Mouse (Mus musculus) midbrain, postnatal 0 days (tissue): Measurements from ENCODE around the gene Csnk1d. TPM values are rescaled to one million over a fixed set of nuclear protein-coding genes. Genes with fewer than 3 reads are reported as not detected.

ENCODE experiments used
- ATAC-seq: fragments of 200-750 bp; cut with Nextera tagmentation; 2 replicates; pipeline ENCODE4 v1.8.0; 2017; ENCODE audit warnings: moderate number of reproducible peaks, mild to moderate bottlenecking, moderate TSS enrichment, moderate library complexity; ENCODE audit not compliant: low FRiP score
- DNase-seq: peaks from one replicate; pipeline ENCODE4 v3.0.0-alpha.2; 2015; ENCODE audit warnings: low spot score
- H3K27ac ChIP-seq: fragments of 300-500 bp; sonication (generic); 2 replicates; pipeline ENCODE4 v1.5.1; 2014; ENCODE audit warnings: low read depth, mild to moderate bottlenecking, low read length, mixed read lengths
- H3K27me3 ChIP-seq: fragments of 300-500 bp; sonication (generic); 2 replicates; pipeline ENCODE4 v1.6.1; 2014; ENCODE audit warnings: low read length, control low read depth, mixed read lengths; ENCODE audit not compliant: insufficient read depth
- H3K36me3 ChIP-seq: fragments of 300-500 bp; sonication (generic); 2 replicates; pipeline ENCODE4 v1.6.1; 2014; ENCODE audit warnings: low read length, control low read depth, mixed read lengths; ENCODE audit not compliant: insufficient read depth
- H3K4me1 ChIP-seq: fragments of 300-500 bp; sonication (generic); 2 replicates; pipeline ENCODE4 v1.6.1; 2014; ENCODE audit warnings: mild to moderate bottlenecking, control low read depth, antibody characterized with exemption, low read length, mixed read lengths; ENCODE audit not compliant: insufficient read depth
- H3K4me2 ChIP-seq: fragments of 300-500 bp; sonication (generic); 2 replicates; pipeline ENCODE4 v1.6.1; 2014; ENCODE audit warnings: low read depth, mild to moderate bottlenecking, low read length, mixed read lengths; ENCODE audit not compliant: poor library complexity, severe bottlenecking
- H3K4me3 ChIP-seq: fragments of 300-500 bp; sonication (generic); 2 replicates; pipeline ENCODE4 v1.5.1; 2014; ENCODE audit warnings: low read depth, mild to moderate bottlenecking, low read length, moderate library complexity
- H3K9ac ChIP-seq: fragments of 300-500 bp; sonication (generic); replicated peaks from 2 replicates; pipeline ENCODE4 v1.6.1; 2014; ENCODE audit warnings: mild to moderate bottlenecking, low read length, moderate library complexity, mixed read lengths; ENCODE audit not compliant: poor library complexity, severe bottlenecking
- H3K9me3 ChIP-seq: fragments of 300-500 bp; sonication (generic); 2 replicates; pipeline ENCODE4 v1.6.1; 2016; ENCODE audit warnings: low read length, control low read depth
- CTCF ChIP-seq: IDR thresholded peaks from 2 replicates; pipeline ENCODE4 v1.5.1; 2016; ENCODE audit warnings: antibody characterized with exemption, mild to moderate bottlenecking
- WGBS: fragments of 180-500 bp; shearing (Covaris S2); extraction: QIAGEN DNeasy Blood & Tissue Kit; methylation state at CpG from one replicate; pipeline ENCODE4 v1.1.7; 2014; 5-methylcytosine and 5-hydroxymethylcytosine counted together
- polyA plus RNA-seq: library from polyadenylated mRNA; unstranded; fragments of >200 nt; fragmentation: Nextera tagmentation; extraction: Ambion mirVana; gene quantifications from 2 replicates; pipeline ENCODE4 v1.2.1, GENCODE M21; 2015
- total RNA-seq: library from RNA; depleted of rRNA; stranded (reverse); fragments of >200 nt; gene quantifications from 2 replicates; pipeline ENCODE4 v1.2.3, GENCODE M21; 2014

Gene Csnk1d
- total and polyA plus RNA-seq, 2 experiments from 2014 or later: 115 to 116 TPM

DNA sequence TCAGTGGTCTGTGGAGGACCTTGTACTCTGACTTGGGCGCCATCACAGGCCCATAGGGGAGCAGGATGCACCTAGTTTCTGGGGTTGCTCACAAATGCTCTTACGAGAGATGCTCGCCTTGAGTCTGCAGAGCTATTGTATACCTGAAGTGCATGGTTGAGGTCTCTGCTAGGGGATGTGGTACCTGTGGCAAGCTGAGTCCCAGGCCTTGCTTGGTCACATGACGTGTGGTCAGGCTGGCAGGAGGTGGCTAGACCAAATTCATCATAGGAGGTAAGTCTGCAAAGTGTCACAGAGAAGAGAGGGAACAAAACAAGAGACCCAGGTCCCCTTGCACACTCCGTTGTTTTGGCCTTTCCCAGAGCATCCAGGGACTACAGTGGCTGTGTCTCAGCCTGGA is 28.4 kb upstream of the Csnk1d start:
- Histone ChIP-seq H3K36me3 (no peaks in the 10 kb centered on the region), H3K4me1 (no peaks in the 10 kb centered on the region), H3K9me3 (no peaks in the 10 kb centered on the region), H3K4me2 (no peak overlapping the region), H3K9ac (no peak overlapping the region), H3K27me3 (no peaks in the 10 kb centered on the region), H3K4me3 (no peak overlapping the region), H3K27ac (no peak overlapping the region)
- ATAC-seq: no peak
- DNase-seq: no peak
- no peak for TF ChIP-seq CTCF
- WGBS: 89% methylated on average over 5 of the region's 5 CpGs

DNA sequence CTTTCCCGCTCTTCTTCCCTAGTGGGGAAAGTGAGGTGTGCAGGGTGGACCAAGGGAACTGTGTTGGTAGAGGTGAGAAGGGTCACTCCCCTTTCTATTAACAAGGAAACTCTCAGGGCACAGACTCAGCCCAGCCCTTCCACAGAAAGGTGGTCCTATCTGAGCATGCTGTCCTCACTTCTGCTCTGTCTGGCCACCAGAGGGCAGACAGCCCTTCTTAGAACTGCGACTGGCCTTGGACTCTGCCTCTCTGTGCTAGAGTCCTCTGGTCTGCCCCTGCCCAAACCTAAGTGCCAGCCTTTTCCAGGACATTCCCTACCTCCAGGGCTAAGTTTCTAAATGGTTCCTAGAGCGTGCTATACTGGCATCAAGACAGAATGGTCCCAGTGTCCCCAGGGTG is 26.6 kb upstream of the Csnk1d start:
- no peak overlapping the region for H3K9ac ChIP-seq
- ATAC-seq (no peak), DNase-seq (peak; percentile 79)
- WGBS: 40% methylated on average over 3 of the region's 3 CpGs
- no peaks in the 10 kb centered on the region for H3K4me1 ChIP-seq
- H3K4me3 ChIP-seq: no peak overlapping the region
- no peak overlapping the region for H3K4me2 ChIP-seq
- no peaks in the 10 kb centered on the region for H3K27me3 ChIP-seq
- H3K27ac ChIP-seq: no peak overlapping the region
- no peaks in the 10 kb centered on the region for H3K9me3 ChIP-seq
- H3K36me3 ChIP-seq: no peaks in the 10 kb centered on the region
- peak; percentile 91 for TF ChIP-seq CTCF

DNA sequence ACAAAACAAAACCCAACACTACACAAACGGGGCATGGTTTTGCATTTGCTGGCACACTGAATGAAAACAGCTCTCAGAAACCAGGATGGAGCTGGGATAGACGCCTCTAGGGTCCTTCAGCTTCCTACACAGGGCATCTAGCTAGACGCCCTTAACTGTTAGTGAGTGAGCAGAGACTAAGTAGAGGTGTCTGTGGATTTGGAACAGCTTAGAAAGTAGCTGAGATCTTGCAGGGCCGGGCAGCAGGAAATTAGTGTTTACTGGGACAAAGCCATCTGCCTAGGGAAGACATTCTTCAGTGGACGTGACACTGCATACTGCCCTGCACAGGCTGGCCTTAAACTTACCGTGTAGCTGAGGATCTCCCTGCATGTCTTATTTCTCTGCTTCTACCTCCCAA is 24.3 kb upstream of the Csnk1d start:
- no peak overlapping the region for H3K4me3 ChIP-seq
- H3K4me2 ChIP-seq: no peak overlapping the region
- WGBS: 73% methylated on average over 6 of the region's 6 CpGs
- DNase-seq (no peak), ATAC-seq (no peak)
- no peaks in the 10 kb centered on the region for H3K4me1 ChIP-seq
- H3K9me3 ChIP-seq: no peaks in the 10 kb centered on the region
- no peak overlapping the region for H3K27ac ChIP-seq
- no peak for TF ChIP-seq CTCF
- no peak overlapping the region for H3K9ac ChIP-seq
- H3K27me3 ChIP-seq: no peaks in the 10 kb centered on the region
- H3K36me3 ChIP-seq: no peaks in the 10 kb centered on the region

DNA sequence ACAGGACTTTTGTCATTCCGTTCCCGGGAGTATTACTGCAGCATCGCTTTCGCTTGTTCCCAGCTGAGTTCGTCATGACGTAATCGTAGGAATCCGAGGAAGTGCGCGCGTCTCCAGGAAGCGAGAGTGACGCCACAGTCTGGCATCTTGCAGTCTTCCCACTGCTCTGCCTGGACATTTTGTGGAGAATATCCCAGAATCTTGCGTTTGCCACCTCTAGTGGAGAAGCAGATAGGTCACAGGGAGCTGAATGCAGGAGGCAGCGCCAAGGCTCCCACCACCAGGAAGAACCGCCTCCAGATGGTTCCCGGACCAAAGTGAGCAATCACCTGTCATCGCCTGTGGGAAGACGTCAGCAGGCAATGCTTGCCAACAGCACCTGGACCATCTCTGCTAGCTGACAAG is 23.8 kb upstream of the Csnk1d start:
- H3K27ac ChIP-seq: no peak overlapping the region
- no peak overlapping the region; the same call in 1 of the 2 replicates for H3K4me2 ChIP-seq
- H3K4me1 ChIP-seq: no peaks in the 10 kb centered on the region
- no peaks in the 10 kb centered on the region for H3K36me3 ChIP-seq
- WGBS: 57% methylated on average over 19 of the region's 19 CpGs
- peak; percentile 24; the same call in 1 of the 2 replicates for TF ChIP-seq CTCF
- no peaks in the 10 kb centered on the region for H3K9me3 ChIP-seq
- no peaks in the 10 kb centered on the region for H3K27me3 ChIP-seq
- ATAC-seq (no peak), DNase-seq (peak; percentile 18)
- H3K4me3 ChIP-seq: no peak overlapping the region
- H3K9ac ChIP-seq: no peak overlapping the region

DNA sequence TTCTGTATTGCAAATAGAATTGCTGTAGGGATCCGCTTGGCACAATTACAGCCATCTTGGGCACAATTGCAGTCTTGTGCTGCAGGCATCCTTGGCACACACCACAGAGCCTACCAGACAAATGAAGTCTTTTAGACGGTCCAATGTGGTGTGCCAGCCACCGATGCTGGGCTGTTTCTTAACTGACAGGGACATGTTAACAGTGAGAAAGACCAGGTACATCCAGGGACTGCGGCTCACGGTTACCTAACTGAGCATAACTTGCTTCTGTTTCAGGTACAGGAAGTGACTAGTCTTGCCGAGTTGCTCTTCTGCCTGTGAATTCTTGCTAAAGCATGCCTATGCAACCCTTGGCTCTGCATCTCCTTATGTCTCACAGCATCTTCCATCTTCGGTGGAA is 22.5 kb upstream of the Csnk1d start:
- no peaks in the 10 kb centered on the region for H3K4me1 ChIP-seq
- no peak overlapping the region for H3K27ac ChIP-seq
- ATAC-seq (no peak), DNase-seq (peak; percentile 24)
- no peak for TF ChIP-seq CTCF
- H3K9me3 ChIP-seq: no peaks in the 10 kb centered on the region
- no peak overlapping the region for H3K4me3 ChIP-seq
- 75% methylated on average over 7 of the region's 7 CpGs for WGBS
- H3K4me2 ChIP-seq: no peak overlapping the region
- no peak overlapping the region for H3K9ac ChIP-seq
- no peaks in the 10 kb centered on the region for H3K36me3 ChIP-seq
- H3K27me3 ChIP-seq: no peaks in the 10 kb centered on the region

DNA sequence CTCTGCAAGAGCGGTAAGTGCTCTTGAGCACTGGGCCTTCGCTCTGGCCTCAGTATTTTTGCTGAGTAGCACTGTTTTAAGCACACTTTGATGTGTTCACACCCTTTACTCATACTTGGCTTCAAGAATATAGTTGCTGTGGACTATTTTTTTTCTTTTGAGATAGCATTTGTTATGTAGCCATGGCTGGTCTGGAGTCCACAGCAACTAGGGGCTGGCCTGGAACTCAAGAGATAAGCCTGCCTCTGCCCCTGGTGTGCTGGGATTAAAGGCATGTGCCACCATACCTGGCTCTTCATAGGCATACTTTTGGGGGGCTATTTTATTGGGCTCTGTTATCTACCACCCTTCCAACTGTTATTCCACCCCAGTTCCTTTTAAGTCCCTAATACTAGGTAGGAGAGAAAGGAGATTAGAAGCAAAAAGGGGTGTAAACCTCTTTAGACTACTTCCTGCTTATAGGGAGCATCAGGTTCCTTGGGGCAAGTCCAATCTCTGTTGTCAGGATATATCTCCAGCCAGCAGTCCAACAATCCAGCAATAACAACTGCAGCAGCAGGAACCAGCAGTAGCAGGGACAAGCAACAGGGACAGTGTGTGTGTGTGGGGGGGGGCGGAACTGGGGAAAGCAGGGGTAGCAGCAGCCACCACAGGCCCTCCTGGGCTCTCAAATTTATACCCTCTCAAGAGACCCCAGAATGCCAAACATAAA is 19.1 kb upstream of the Csnk1d start:
- Histone ChIP-seq H3K36me3 (no peaks in the 10 kb centered on the region), H3K4me1 (no peaks in the 10 kb centered on the region), H3K4me2 (no peak overlapping the region), H3K27me3 (no peaks in the 10 kb centered on the region), H3K27ac (no peak overlapping the region), H3K9me3 (no peaks in the 10 kb centered on the region), H3K4me3 (no peak overlapping the region), H3K9ac (no peak overlapping the region)
- DNase-seq: no peak
- 99% methylated on average over 3 of the region's 3 CpGs for WGBS
- no peak for ATAC-seq
- TF ChIP-seq CTCF: no peak
